Mouse (Mus musculus) adrenal gland, adult 8-10 months (tissue): ENCODE results near the gene Palld. TPM values are rescaled to one million over a fixed set of nuclear protein-coding genes. Genes with fewer than 3 reads are reported as not detected.

ENCODE experiments used
- DNase-seq: peaks from one replicate; pipeline ENCODE4 v3.0.0; 2022
- total RNA-seq, 4 experiments: library from RNA; stranded (reverse); gene quantifications; 2 replicates each; pipeline ENCODE4 v1.2.4; 2022

Palld gene
- total RNA-seq, 4 experiments from 2014 or later: 30.3 to 61.7 (median 47.0) TPM

GRCm38 (mm10) chr8:61773595-61774088 is 128.8 kb downstream of the Palld start:
- DNase-seq: no peak

DNA sequence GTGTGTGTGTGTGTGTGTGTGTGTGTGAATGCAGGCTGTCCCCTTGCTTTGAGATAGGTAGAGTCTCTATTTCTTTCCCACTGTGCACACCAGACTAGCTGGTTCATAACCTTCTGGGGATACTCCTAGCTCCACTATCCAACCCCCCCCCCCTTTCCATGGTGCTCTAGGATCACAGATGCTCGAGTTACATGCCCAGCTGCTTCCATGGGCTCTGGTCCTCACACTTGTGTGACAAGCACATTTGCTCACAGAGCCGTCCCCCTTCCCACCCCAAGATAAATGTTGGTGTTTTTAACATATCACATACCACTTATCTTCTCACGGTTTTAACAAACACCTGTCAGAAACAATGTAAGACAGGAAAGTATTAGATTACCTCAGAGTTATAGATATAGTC is 131.2 kb downstream of the Palld start:
- no peak for DNase-seq

DNA sequence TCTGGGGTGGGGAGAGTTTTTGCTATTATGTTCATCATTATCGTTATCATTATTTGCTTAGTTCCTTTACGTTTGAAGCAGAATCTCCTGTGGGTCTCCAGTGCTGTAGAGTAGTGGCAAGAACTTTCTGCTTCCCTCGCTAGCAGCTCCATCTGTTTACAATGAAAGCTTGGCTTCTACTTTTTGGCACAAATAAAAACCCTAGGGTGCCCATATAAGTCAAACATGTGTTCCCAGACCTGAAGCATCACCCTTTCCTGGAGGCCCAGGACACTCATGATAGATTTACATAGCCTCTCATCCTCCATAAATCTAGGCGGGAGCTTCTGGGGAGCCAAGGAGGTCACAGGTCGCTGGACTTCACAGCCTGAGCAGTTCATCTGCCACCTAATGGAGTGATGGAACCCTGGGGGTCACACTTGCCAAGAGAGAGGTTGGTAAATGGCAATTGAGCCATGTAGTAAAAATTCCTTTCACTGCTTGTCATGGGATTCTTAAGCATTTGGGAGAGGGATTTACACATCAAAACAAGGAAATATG is 133.1 kb downstream of the Palld start:
- DNase-seq: no peak

GRCm38 (mm10) chr8:61760190-61760578 is 142.3 kb downstream of the Palld start:
- no peak for DNase-seq

DNA sequence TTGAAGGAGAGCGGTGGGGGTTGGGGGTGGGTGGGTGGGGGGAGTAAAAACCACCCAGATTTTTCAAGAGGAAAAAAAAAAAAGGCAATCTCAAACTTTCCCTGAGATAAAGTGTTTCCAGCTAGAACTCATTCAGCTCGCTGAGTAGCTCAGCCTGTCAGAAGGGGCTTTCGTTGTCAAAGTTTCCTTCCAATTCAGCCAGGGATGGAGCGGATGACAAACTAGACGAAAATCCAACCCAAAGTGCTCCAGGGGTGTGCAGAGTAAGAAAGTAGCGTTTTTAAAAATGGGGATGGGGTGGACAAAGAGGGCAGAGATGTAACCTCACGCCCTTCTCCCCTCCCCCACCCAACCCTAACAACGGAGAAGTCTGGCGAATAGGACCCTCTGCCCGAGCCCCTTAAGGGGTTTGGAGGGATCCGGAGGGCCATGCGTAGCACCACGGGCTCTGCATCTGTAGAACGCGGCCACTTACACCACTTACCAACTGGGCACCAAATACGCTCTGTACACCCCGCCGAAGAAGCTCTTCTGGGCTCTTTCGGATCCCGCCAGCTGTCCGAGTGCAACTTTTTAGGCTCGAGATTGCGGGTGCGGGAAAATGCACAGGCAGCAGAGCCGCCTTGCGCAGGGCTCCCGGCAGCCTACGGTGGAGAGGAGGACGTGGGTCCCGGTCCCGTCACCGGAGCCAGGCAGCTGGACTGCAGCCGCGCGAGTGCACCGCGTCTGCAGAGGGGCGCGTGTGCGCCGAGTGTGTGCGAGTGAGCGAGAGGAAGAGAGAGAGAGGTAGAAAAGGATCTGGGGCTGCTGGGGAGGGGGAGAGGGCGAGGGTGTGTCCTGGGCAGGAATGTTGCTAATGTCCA is 142.9 kb downstream of the Palld start:
- no peak for DNase-seq

- no peak for DNase-seq
Observed at GRCm38 (mm10) chr8:61758686-61759326, 143.7 kb downstream of the Palld start.

GRCm38 (mm10) chr8:61756971-61757965 is 145.2 kb downstream of the Palld start:
- DNase-seq: no peak

DNA sequence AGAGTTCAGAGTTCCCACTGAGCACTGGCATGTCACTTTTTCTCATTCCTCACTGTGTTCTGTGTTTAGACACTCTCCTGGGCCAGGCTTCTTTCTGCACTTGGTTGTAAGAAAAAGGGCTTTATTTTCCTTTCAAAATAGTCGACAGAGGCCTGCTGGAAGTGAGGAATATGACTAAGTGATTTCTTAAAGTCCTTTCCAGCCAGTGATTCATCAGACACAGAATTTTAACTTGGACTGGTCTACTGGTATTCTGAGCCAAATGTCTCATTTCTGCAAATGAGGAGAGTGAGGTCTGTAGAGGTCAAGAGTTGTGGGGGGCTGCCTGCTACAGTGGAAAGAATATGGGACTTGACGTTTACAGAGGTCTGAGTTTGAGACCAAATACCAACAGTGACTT is 147.3 kb downstream of the Palld start:
- DNase-seq: no peak

- DNase-seq: no peak
Observed at GRCm38 (mm10) chr8:61747070-61747469, 155.4 kb downstream of the Palld start.

DNA sequence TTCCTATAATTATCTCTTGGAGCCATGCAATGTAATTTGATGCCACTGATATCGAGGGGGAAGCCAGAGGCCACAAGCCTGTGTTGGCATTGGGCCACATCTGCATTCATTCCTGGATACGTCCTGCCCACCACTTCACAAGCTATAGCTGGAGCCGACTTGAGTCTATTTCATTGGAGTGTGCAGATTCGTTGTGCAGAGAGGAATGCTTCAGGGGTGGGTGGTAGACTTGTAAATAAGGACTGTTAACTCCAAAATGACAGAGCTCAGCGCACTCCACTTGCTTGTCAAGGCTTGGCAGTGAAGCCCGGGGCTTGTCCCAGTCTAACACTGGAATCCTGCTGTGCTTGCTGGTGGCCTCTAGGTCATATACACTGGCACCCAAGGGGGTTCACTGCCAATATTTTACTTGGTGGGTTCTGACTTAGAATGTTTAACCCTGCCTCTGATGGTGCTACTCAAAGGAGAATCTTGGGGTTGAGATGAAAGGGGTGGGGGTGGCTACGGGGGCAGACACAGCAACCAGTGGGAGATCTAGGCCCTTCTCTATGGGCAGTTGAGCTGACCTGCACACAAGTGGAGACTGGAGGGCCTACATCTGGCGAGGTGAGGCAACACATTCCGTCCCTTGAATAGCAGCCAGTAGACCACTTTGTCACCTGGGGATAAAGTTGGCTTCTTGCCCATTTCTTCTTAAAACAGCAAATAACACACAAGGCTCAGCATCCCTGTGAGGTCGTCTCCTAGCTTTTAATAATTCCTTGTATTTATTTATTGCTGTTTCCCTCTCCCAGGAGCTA is 157.1 kb downstream of the Palld start:
- DNase-seq: no peak

DNA sequence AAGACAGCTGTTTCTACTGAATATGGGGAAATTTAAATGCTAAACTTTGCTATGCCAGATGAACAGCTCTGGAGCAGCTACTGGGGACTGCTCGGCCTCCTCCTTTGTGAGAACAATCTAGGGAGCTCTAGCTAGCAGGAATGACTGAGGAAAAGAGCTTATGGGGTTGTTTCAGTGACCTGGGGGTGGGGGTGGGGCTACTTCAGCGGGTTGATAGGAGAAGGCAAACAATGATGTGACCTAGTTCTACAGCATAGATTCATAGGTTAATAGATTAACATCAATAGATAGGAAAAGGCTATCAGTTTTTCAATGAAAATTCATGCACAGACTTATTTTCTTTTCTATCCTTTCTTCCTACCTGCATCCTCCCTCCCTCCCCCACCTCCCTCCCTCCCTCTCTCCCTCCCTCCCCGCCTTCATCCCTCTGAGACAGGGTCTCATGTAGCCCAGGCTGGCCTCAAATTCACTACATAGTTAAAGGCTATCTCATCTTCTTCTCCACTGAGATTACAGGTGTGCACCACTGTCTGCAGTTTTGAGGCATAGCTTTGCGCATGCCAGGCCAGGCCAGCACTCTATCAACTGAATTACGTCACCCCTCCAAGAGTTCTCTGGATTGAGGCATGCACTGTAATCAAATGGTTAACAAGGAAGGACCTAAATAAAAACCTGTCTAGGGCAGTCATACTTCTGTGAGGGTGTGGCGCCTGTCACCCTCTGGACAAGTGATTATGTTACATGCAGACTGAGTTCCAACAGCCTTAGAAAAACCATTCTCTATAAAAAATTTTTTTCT is 158.5 kb downstream of the Palld start:
- no peak for DNase-seq

DNA sequence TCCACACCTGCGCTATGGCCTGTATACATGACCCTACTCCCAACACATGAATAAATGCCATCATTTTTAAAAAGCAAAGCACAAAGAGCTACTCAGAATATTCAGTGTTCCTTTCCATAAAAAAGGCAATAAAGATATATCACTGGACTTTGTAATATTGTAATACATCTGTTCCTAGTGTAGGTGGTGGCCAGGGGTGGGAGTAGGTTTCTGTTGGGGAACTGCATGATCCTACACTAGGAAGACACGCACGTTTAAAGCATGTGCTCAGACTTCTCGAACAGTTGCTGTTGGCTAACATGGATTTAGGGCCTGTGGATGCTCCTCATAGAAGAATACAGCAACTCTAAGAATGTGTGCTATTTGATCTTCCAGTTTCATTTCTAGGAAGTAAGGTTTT is 165.0 kb downstream of the Palld start:
- DNase-seq: no peak

DNA sequence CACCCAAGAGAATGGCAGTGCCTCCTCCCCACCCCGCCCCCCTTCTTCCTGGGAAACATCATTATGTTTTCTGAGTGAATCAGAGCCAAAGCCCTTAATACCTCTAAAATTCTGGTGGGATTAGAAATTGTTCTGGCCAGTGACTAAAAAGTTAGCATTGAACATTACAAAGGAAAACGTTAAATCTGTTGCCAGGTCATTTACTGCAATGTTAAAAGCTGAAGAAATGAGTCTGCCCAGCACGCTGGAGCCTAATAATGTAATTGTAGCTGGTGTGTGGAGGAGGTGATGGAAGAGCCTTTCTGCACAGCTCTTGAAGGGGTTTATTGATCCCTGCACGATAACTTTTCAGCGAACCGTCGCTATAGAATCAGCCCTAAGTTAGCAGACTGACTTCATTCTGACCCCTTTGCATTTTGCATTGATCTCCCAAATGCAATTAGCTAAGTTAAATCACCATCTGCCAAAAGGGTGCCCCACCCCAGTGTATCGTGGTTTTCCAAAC is 165.7 kb downstream of the Palld start:
- no peak for DNase-seq

GRCm38 (mm10) chr8:61736117-61736516 is 166.4 kb downstream of the Palld start:
- no peak for DNase-seq

GRCm38 (mm10) chr8:61734164-61734563 is 168.3 kb downstream of the Palld start:
- no peak for DNase-seq

DNA sequence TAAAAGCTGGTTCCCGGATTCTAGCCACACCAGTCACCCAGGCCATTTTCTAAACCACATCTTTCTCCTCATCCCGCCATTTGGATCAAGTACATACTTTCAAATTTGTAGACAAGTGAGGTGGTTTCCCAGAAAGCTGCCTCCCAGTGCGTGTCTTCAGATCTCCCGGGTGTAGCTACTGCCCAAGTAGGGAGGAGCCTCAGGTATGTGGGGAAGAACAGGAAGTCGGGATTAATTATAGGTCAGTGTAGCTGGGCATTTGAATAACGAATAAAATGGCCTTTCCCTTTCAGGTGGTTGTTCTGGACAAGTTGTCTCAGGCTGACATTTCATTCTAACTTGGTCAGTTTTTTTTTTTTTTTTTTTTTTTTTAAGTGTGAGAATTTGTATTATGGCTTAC is 170.3 kb downstream of the Palld start:
- no peak for DNase-seq

DNA sequence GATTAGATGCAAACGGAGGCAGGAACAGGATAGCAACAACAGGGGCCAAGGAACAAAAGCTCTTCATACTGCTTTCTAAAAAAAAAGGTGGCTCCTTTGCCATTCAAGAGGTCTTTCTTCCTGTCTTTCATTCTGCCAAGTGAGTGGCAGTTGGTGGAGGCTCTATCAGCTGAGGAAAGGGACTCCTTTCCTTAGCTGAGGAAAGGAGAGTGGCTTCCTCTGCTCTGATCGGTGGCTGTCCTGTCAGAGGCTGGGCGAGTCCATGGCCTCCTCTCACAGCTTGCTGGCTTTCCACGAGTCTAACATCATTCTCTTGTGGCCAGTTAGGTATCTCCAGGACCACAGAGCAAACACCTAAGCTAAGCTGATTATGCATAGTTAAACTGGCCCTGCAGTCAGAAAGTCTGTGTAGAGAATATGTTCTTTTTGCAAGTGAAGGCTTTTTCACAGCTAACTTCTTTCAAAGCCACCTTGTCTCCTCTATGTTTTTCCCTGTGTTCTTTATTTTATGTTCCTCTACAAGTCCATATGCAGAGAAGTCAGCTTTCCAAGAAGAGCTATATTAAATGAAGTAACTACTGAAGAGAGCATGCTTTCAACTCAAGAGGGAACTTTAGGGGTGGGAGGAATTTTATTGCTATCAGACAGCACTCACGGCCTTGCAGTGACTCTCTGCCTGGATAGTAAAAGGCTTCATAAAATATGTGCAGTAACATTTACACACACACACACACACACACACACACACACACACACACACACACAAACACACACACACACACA is 171.0 kb downstream of the Palld start:
- no peak for DNase-seq

- no peak for DNase-seq
Observed at GRCm38 (mm10) chr8:61730669-61731068, 171.8 kb downstream of the Palld start.

GRCm38 (mm10) chr8:61725306-61726017 is 177.0 kb downstream of the Palld start:
- no peak for DNase-seq
